Mouse (Mus musculus): Measurements from ENCODE around the gene BC034090.
"Not testable (repeated sequence)": the region's sequence is repeated elsewhere in the genome, so short reads cannot be mapped to it uniquely, and the experiment has no call there.

Gene BC034090

GRCm38 (mm10) chr1:155243797-155244770, at the start of gene BC034090:
TSS of gene BC034090 (minus strand) at chr1:155244444.
- no peak for DNase-seq (ENCODE audit: low spot score in 2 of 2)

GRCm38 (mm10) chr1:155293446-155293845, 49.2 kb upstream of the BC034090 start:
- peak in 1 of 2 experiments; percentile 59 for DNase-seq (ENCODE audit: low spot score in 2 of 2)

GRCm38 (mm10) chr1:155289411-155289810, 45.2 kb upstream of the BC034090 start:
- DNase-seq (ENCODE audit: low spot score in 2 of 2), result no peak

GRCm38 (mm10) chr1:155288033-155288432, 43.8 kb upstream of the BC034090 start:
- DNase-seq (ENCODE audit: low spot score in 2 of 2), result no peak

GRCm38 (mm10) chr1:155283808-155284207, 39.6 kb upstream of the BC034090 start:
- DNase-seq (ENCODE audit: low spot score in 2 of 2), result no peak

- peak; percentile 63 to 90 for DNase-seq (ENCODE audit: low spot score in 2 of 2)
Observed at GRCm38 (mm10) chr1:155281003-155281793, 37.0 kb upstream of the BC034090 start.

GRCm38 (mm10) chr1:155280306-155280705, 36.1 kb upstream of the BC034090 start:
- no peak for DNase-seq (ENCODE audit: low spot score in 2 of 2)

- no peak for DNase-seq (ENCODE audit: low spot score in 2 of 2)
Observed at GRCm38 (mm10) chr1:155276381-155277033, 32.3 kb upstream of the BC034090 start.

GRCm38 (mm10) chr1:155275793-155276192, 31.5 kb upstream of the BC034090 start:
- DNase-seq (ENCODE audit: low spot score in 2 of 2), result no peak

- no peak for DNase-seq (ENCODE audit: low spot score in 2 of 2)
Observed at GRCm38 (mm10) chr1:155274976-155275375, 30.7 kb upstream of the BC034090 start.

GRCm38 (mm10) chr1:155272953-155273352, 28.7 kb upstream of the BC034090 start:
- DNase-seq (ENCODE audit: low spot score in 2 of 2), result no peak

GRCm38 (mm10) chr1:155262496-155262895, 18.3 kb upstream of the BC034090 start:
- not testable (repeated sequence) for DNase-seq (ENCODE audit: low spot score in 2 of 2)

- DNase-seq (ENCODE audit: low spot score in 2 of 2), result no peak
Observed at GRCm38 (mm10) chr1:155254309-155254708, 10.1 kb upstream of the BC034090 start.

- no peak for DNase-seq (ENCODE audit: low spot score in 2 of 2)
Observed at GRCm38 (mm10) chr1:155253126-155253525, 8.9 kb upstream of the BC034090 start.

GRCm38 (mm10) chr1:155252631-155253121, 8.4 kb upstream of the BC034090 start:
- no peak for DNase-seq (ENCODE audit: low spot score in 2 of 2)

- DNase-seq (ENCODE audit: low spot score in 2 of 2), result no peak
Observed at GRCm38 (mm10) chr1:155251596-155251995, 7.4 kb upstream of the BC034090 start.

GRCm38 (mm10) chr1:155250531-155251135, 6.4 kb upstream of the BC034090 start:
- no peak for DNase-seq (ENCODE audit: low spot score in 2 of 2)

GRCm38 (mm10) chr1:155249896-155250295, 5.7 kb upstream of the BC034090 start:
- no peak for DNase-seq (ENCODE audit: low spot score in 2 of 2)

- DNase-seq (ENCODE audit: low spot score in 2 of 2), result no peak
Observed at GRCm38 (mm10) chr1:155248041-155248440, 3.8 kb upstream of the BC034090 start.

- no peak for DNase-seq (ENCODE audit: low spot score in 2 of 2)
Observed at GRCm38 (mm10) chr1:155247441-155247840, 3.2 kb upstream of the BC034090 start.

- no peak for DNase-seq (ENCODE audit: low spot score in 2 of 2)
Observed at GRCm38 (mm10) chr1:155245516-155245915, 1.3 kb upstream of the BC034090 start.

Measured in left cerebral cortex, adult 9 months (tissue).